Mouse (Mus musculus) limb, embryonic 10.5 days (tissue): ENCODE data around the gene Tnni2. TPM values are rescaled to one million over a fixed set of nuclear protein-coding genes. Genes with fewer than 3 reads are reported as not detected.

Experiments
- DNase-seq: peaks from one replicate; pipeline ENCODE4 v3.0.0-alpha.2; 2017; ENCODE audit warnings: low spot score
- H3K27ac ChIP-seq: fragments of 300-500 bp; sonication (generic); 2 replicates; pipeline ENCODE4 v1.5.1; 2016; ENCODE audit warnings: mild to moderate bottlenecking
- H3K27me3 ChIP-seq: fragments of 300-500 bp; sonication (generic); 2 replicates; pipeline ENCODE4 v1.6.1; 2016; ENCODE audit warnings: low read depth, mild to moderate bottlenecking; ENCODE audit not compliant: poor library complexity, severe bottlenecking
- H3K36me3 ChIP-seq: fragments of 300-500 bp; sonication (generic); 2 replicates; pipeline ENCODE4 v1.6.1; 2016; ENCODE audit warnings: mild to moderate bottlenecking, moderate library complexity
- H3K4me1 ChIP-seq: fragments of 300-500 bp; sonication (generic); 2 replicates; pipeline ENCODE4 v1.6.1; 2016
- H3K4me3 ChIP-seq: fragments of 300-500 bp; sonication (generic); 2 replicates; pipeline ENCODE4 v1.5.1; 2016; ENCODE audit warnings: mild to moderate bottlenecking, moderate library complexity
- H3K9me3 ChIP-seq: fragments of 300-500 bp; sonication (generic); replicated peaks from 2 replicates; pipeline ENCODE4 v1.6.1; 2016; ENCODE audit warnings: mild to moderate bottlenecking
- WGBS: fragments of 180-500 bp; shearing (Covaris S2); methylation state at CpG from one replicate; pipeline ENCODE4 v1.1.7; 2016; 5-methylcytosine and 5-hydroxymethylcytosine counted together
- polyA plus RNA-seq: library from polyadenylated mRNA; unstranded; fragments of >200 nt; fragmentation: Nextera tagmentation; extraction: Ambion mirVana; gene quantifications from 2 replicates; pipeline ENCODE4 v1.2.1, GENCODE M21; 2016

The Tnni2 gene
- polyA plus RNA-seq, 1 experiment from 2014 or later: 2.4 TPM

DNA sequence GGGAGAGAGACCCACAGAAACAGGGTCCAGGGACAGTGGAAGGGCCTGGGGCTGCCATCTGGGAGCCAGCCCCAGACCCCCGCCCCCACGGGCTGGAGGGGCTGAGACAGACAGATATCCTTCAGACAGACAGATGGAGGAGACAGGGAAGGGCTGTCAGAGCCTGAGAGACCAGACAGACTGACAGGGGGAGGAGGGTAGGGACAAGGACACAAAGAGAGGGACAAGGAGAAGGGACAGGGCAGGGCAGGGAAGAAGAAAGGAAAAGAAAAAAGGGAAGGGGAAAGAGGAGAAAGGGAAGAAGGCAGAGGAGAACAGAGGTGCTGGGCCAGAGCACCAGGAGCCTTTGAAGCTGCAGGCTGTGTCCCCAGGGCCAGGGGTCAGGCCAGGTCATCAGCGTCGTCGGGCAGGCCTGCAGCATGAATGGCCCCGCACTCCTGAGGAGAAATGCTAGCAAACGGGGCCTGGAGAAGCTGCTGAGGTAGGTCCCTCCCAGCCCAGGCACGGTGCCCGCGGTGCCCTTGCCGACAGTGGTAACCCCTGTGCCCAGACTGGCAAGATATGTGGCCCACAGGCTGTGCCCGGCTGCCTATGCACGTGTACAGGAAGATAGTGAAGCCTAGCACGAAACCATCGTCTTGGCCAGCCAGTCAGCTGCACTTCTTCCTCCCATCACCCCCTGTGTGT lies 30.4 kb downstream of the Tnni2 start:
- H3K4me1 ChIP-seq: peaks cover 70% of the 10 kb centered on the region
- H3K4me3 ChIP-seq: peak overlapping the region; percentile 32
- H3K27ac ChIP-seq: peak overlapping the region; percentile 93
- WGBS: 27% methylated on average over 15 of the region's 15 CpGs
- no peaks in the 10 kb centered on the region for H3K9me3 ChIP-seq
- H3K36me3 ChIP-seq: no peaks in the 10 kb centered on the region
- H3K27me3 ChIP-seq: no peaks in the 10 kb centered on the region
- no peak for DNase-seq

GRCm38 (mm10) chr7:142472936-142473335 lies 31.3 kb downstream of the Tnni2 start:
- Histone ChIP-seq H3K36me3 (no peaks in the 10 kb centered on the region), H3K27me3 (no peaks in the 10 kb centered on the region), H3K4me1 (peaks cover 74% of the 10 kb centered on the region), H3K9me3 (no peaks in the 10 kb centered on the region), H3K4me3 (no peak overlapping the region), H3K27ac (peak overlapping the region; percentile 93)
- DNase-seq: no peak
- 93% methylated on average over 4 of the region's 4 CpGs for WGBS

GRCm38 (mm10) chr7:142473476-142473875 lies 31.9 kb downstream of the Tnni2 start:
- H3K36me3 ChIP-seq: no peaks in the 10 kb centered on the region
- H3K9me3 ChIP-seq: no peaks in the 10 kb centered on the region
- H3K4me1 ChIP-seq: peaks cover 78% of the 10 kb centered on the region
- H3K4me3 ChIP-seq: no peak overlapping the region
- 96% methylated on average over 2 of the region's 2 CpGs for WGBS
- DNase-seq: no peak
- no peaks in the 10 kb centered on the region for H3K27me3 ChIP-seq
- peak overlapping the region; percentile 93; the same call in 1 of the 2 replicates for H3K27ac ChIP-seq

GRCm38 (mm10) chr7:142474799-142475198 lies 33.2 kb downstream of the Tnni2 start:
- Histone ChIP-seq H3K36me3 (no peaks in the 10 kb centered on the region), H3K9me3 (no peaks in the 10 kb centered on the region), H3K27ac (peak overlapping the region; percentile 71), H3K4me3 (no peak overlapping the region), H3K4me1 (peaks cover 86% of the 10 kb centered on the region), H3K27me3 (no peaks in the 10 kb centered on the region)
- WGBS: 81% methylated on average over 14 of the region's 14 CpGs
- DNase-seq: no peak

GRCm38 (mm10) chr7:142475641-142476040 lies 34.0 kb downstream of the Tnni2 start:
- DNase-seq: no peak
- Histone ChIP-seq H3K4me3 (no peak overlapping the region), H3K9me3 (no peaks in the 10 kb centered on the region), H3K27ac (peak overlapping the region; percentile 71), H3K27me3 (no peaks in the 10 kb centered on the region), H3K4me1 (peaks cover 81% of the 10 kb centered on the region), H3K36me3 (no peaks in the 10 kb centered on the region)
- 80% methylated on average over 7 of the region's 7 CpGs for WGBS

DNA sequence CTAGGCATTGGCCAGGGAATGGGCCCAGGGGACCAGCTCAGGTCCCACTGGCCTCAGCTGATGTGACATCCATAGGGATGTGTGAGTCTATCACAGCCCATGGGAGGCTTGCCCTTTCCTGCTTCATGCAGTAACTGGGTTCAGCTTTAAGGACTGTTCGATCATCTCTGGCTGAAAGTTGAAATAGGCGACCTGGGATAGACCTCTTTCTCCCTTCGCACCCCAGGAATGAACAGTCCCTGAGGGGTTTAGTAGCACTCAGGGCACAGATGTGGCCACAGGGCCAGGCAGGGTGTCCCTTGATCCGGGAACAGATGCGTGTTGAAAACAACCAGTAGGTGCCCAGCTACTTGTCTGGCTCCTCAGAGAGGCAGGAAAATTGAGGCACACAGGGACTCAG lies 34.7 kb downstream of the Tnni2 start:
- Histone ChIP-seq H3K4me1 (peaks cover 81% of the 10 kb centered on the region), H3K36me3 (no peaks in the 10 kb centered on the region), H3K27ac (peak overlapping the region; percentile 71), H3K9me3 (no peaks in the 10 kb centered on the region), H3K4me3 (no peak overlapping the region), H3K27me3 (no peaks in the 10 kb centered on the region)
- WGBS: 87% methylated on average over 5 of the region's 5 CpGs
- no peak for DNase-seq

GRCm38 (mm10) chr7:142476795-142477452 lies 35.3 kb downstream of the Tnni2 start:
- H3K9me3 ChIP-seq: no peaks in the 10 kb centered on the region
- H3K4me1 ChIP-seq: peaks cover 81% of the 10 kb centered on the region
- peak overlapping the region; percentile 71 for H3K27ac ChIP-seq
- no peaks in the 10 kb centered on the region for H3K27me3 ChIP-seq
- no peaks in the 10 kb centered on the region for H3K36me3 ChIP-seq
- 78% methylated on average over 13 of the region's 13 CpGs for WGBS
- H3K4me3 ChIP-seq: no peak overlapping the region
- DNase-seq: no peak

DNA sequence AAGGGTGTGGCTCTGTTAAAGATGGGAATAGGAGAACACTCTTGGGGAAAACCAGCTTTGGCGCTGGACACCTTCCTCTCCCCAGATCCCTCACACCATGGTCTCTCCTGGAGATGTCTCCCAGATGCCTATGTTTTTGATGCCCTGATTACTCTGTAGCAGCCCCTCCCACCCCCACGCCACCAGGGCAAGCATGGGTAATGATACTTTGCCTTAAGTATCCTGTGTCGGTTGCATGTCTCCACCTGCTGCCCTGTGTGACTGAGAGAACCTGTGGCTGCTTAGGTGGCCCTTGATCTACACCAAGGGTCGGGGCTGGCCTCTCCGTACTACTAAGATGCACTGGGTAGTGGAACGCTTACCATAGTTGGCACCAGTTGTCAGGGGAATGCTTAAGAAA lies 36.4 kb downstream of the Tnni2 start:
- H3K36me3 ChIP-seq: no peaks in the 10 kb centered on the region
- no peaks in the 10 kb centered on the region for H3K9me3 ChIP-seq
- H3K27me3 ChIP-seq: no peaks in the 10 kb centered on the region
- peak overlapping the region; percentile 97 for H3K27ac ChIP-seq
- peaks cover 81% of the 10 kb centered on the region for H3K4me1 ChIP-seq
- no peak overlapping the region for H3K4me3 ChIP-seq
- no peak for DNase-seq
- WGBS: 92% methylated on average over 6 of the region's 6 CpGs

GRCm38 (mm10) chr7:142478574-142478973 lies 37.0 kb downstream of the Tnni2 start:
- Histone ChIP-seq H3K9me3 (no peaks in the 10 kb centered on the region), H3K36me3 (no peaks in the 10 kb centered on the region), H3K4me3 (no peak overlapping the region), H3K27ac (peak overlapping the region; percentile 97), H3K27me3 (no peaks in the 10 kb centered on the region), H3K4me1 (peaks cover 81% of the 10 kb centered on the region)
- 91% methylated on average over 2 of the region's 2 CpGs for WGBS
- DNase-seq: no peak

GRCm38 (mm10) chr7:142479307-142479706 lies 37.7 kb downstream of the Tnni2 start:
- Histone ChIP-seq H3K4me3 (no peak overlapping the region), H3K9me3 (no peaks in the 10 kb centered on the region), H3K27me3 (no peaks in the 10 kb centered on the region), H3K27ac (peak overlapping the region; percentile 97), H3K36me3 (no peaks in the 10 kb centered on the region), H3K4me1 (peaks cover 83% of the 10 kb centered on the region)
- no peak for DNase-seq

DNA sequence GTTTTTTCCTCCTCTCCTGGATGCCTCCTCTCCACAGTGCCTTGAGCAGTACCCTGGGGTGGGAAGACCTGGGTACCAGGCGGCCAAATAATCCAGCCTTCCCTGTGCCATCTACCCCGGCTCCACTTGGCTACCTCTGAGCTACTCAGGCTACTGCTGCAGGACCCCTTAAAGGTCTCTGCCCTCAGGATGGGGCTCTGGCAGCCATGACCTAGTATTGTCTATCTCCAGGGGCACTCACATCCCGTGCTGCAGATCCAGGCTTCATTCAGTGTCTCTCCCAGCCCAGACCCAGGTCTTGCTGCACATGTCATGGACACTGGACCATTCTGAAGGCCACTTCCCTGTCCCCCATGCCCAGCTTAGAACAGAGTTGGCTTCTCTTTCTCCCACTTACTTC lies 38.3 kb downstream of the Tnni2 start:
- WGBS: 91% methylated on average over 3 of the region's 3 CpGs
- H3K4me3 ChIP-seq: no peak overlapping the region
- no peak for DNase-seq
- H3K36me3 ChIP-seq: peaks cover 1% of the 10 kb centered on the region; the same call in 1 of the 2 replicates
- no peaks in the 10 kb centered on the region for H3K9me3 ChIP-seq
- peak overlapping the region; percentile 97 for H3K27ac ChIP-seq
- H3K4me1 ChIP-seq: peaks cover 83% of the 10 kb centered on the region
- H3K27me3 ChIP-seq: no peaks in the 10 kb centered on the region

DNA sequence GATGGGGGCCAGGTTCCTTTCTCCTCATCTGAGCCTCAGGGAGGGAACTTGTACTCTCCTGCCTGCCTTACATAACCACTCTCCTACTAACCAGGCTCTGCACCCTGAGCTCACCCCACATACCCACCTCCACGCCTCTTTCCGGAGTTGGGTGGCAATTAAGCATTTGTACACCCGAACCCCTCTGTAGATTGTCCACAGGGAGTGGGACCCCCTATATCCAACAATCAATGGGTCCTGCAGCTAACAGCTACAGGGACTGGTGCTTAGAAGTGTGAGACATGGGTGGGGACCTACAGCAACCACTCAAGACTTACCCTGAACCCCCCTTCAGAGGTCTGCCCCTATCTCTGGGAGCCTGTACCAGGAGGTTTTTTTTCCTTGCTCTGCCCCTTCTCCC lies 39.1 kb downstream of the Tnni2 start:
- peaks cover 79% of the 10 kb centered on the region for H3K4me1 ChIP-seq
- DNase-seq: no peak
- WGBS: 91% methylated on average over 3 of the region's 3 CpGs

DNA sequence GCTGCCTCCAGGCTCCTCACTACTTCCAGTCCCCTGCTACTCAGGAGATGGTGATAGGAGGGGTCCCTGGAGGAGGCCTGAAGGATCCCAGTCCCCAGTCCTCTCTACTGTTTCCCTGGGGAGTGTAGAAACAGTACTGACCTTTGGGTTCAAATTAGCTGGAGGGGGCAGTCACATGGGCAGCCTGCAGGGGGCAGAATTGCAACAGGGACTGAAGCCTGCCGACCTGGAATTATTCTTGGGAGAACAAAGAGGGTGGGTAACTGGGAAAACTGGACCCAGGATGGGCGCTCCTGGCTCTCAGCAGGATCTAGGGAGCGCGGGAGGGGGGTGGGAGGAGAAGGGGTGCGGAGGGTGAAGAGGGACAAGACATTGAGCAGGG lies 39.6 kb downstream of the Tnni2 start:
- H3K4me1 ChIP-seq: peaks cover 79% of the 10 kb centered on the region
- H3K36me3 ChIP-seq: peaks cover 8% of the 10 kb centered on the region
- H3K27ac ChIP-seq: peak overlapping the region; percentile 97
- WGBS: 8% methylated on average over 5 of the region's 5 CpGs
- DNase-seq: peak; percentile 87
- peak overlapping the region; percentile 44 for H3K4me3 ChIP-seq
- H3K27me3 ChIP-seq: no peaks in the 10 kb centered on the region
- H3K9me3 ChIP-seq: no peaks in the 10 kb centered on the region

More for the DNA sequence above, 39.1 kb downstream of the Tnni2 start:
- Histone ChIP-seq H3K27me3 (no peaks in the 10 kb centered on the region), H3K36me3 (peaks cover 8% of the 10 kb centered on the region; the same call in 1 of the 2 replicates), H3K4me3 (no peak overlapping the region), H3K9me3 (no peaks in the 10 kb centered on the region), H3K27ac (peak overlapping the region; percentile 97)
